Mouse (Mus musculus) CH12.LX (cell line): ENCODE data around the gene Fam89b. TPM values are rescaled to one million over a fixed set of nuclear protein-coding genes. Genes with fewer than 3 reads are reported as not detected.

Source experiments
- DNase-seq: peaks from one replicate; pipeline ENCODE4 v3.0.0-alpha.2; 2013; ENCODE audit errors: extremely low read depth
- H3K27ac ChIP-seq: 2 replicates; pipeline ENCODE4 v1.5.1; 2012; ENCODE audit warnings: low read depth, mild to moderate bottlenecking, control low read depth, moderate library complexity; ENCODE audit not compliant: insufficient read depth
- H3K27me3 ChIP-seq: replicated peaks from 2 replicates; pipeline ENCODE3; 2012; ENCODE audit warnings: inconsistent platforms
- H3K36me3 ChIP-seq, 2 experiments: replicated peaks in 1 of 2; 2 replicates each; pipeline versions ENCODE3 to v1.6.1; 2012; ENCODE audit warnings: inconsistent platforms in 1 of 2, low read length in 1 of 2, mild to moderate bottlenecking in 1 of 2, mixed read lengths in 1 of 2, moderate library complexity in 1 of 2; ENCODE audit not compliant: control insufficient read depth in 1 of 2, insufficient read depth in 1 of 2
- H3K4me1 ChIP-seq, 2 experiments: 2 replicates each; pipeline ENCODE4 v1.6.1; 2012; ENCODE audit warnings: inconsistent platforms in 1 of 2, moderate library complexity in 1 of 2; ENCODE audit not compliant: insufficient read depth in 2 of 2, control insufficient read depth in 1 of 2
- H3K4me2 ChIP-seq: 2 replicates; pipeline ENCODE4 v1.6.1; 2012; ENCODE audit warnings: low read depth, mild to moderate bottlenecking, control low read depth; ENCODE audit not compliant: poor library complexity, insufficient read depth, severe bottlenecking
- H3K4me3 ChIP-seq, 3 experiments: fragments of 150-350 bp in 1 of 3; sonication (generic) in 1 of 3; replicated peaks in 1 of 3; 2 replicates each; pipeline versions ENCODE3 to v1.5.1; 2011 to 2012; ENCODE audit warnings: low read depth in 2 of 3, low read length in 2 of 3, mild to moderate bottlenecking in 2 of 3, moderate library complexity in 2 of 3, control low read depth in 1 of 3, improper control_type of control experiment in 1 of 3, inconsistent platforms in 1 of 3, mixed read lengths in 1 of 3; ENCODE audit not compliant: poor library complexity in 1 of 3
- H3K79me2 ChIP-seq: replicated peaks from 2 replicates; pipeline ENCODE4 v1.6.1; 2012; ENCODE audit warnings: mild to moderate bottlenecking, moderate library complexity; ENCODE audit not compliant: control insufficient read depth, poor library complexity, insufficient read depth, severe bottlenecking; ENCODE audit errors: extremely low read depth
- H3K9ac ChIP-seq: 2 replicates; pipeline ENCODE4 v1.6.1; 2012; ENCODE audit warnings: low read depth, mild to moderate bottlenecking, control low read depth, moderate library complexity; ENCODE audit not compliant: insufficient read depth
- H3K9me3 ChIP-seq: replicated peaks from 2 replicates; pipeline ENCODE3; 2012; ENCODE audit warnings: low read length, inconsistent platforms, mixed read lengths
- BHLHE40 ChIP-seq: IDR thresholded peaks from 2 replicates; pipeline ENCODE4 v1.6.1; 2011; ENCODE audit warnings: mild to moderate bottlenecking, low read depth, low read length, improper control_type of control experiment
- CTCF ChIP-seq, 2 experiments: IDR thresholded peaks in 1 of 2; conservative IDR thresholded peaks in 1 of 2; 2 replicates each; pipeline ENCODE4 v1.5.1; 2011 to 2012; ENCODE audit warnings: low read depth in 2 of 2, low read length in 2 of 2, improper control_type of control experiment in 1 of 2, inconsistent platforms in 1 of 2, mild to moderate bottlenecking in 1 of 2, moderate library complexity in 1 of 2
- E2F4 ChIP-seq: IDR thresholded peaks from 2 replicates; pipeline ENCODE4 v1.6.1; 2011; ENCODE audit warnings: low read depth, low read length, improper control_type of control experiment; ENCODE audit not compliant: insufficient replicate concordance
- ELF1 ChIP-seq: IDR thresholded peaks from 2 replicates; pipeline ENCODE4 v1.6.1; 2014; ENCODE audit warnings: low read depth, mild to moderate bottlenecking, inconsistent platforms, low read length, improper control_type of control experiment
- EP300 ChIP-seq: IDR thresholded peaks from 2 replicates; pipeline ENCODE4 v1.6.1; 2011; ENCODE audit warnings: low read length, improper control_type of control experiment
- ETS1 ChIP-seq: conservative IDR thresholded peaks from 2 replicates; pipeline ENCODE4 v1.6.1; 2012; ENCODE audit warnings: low read depth, mild to moderate bottlenecking, inconsistent platforms, low read length, improper control_type of control experiment, moderate library complexity
- GABPA ChIP-seq: IDR thresholded peaks from 2 replicates; pipeline ENCODE4 v1.6.1; 2012; ENCODE audit warnings: low read depth, low read length, improper control_type of control experiment, inconsistent platforms; ENCODE audit not compliant: insufficient replicate concordance
- HCFC1 ChIP-seq: IDR thresholded peaks from 2 replicates; pipeline ENCODE4 v1.6.1; 2012; ENCODE audit warnings: low read depth, mild to moderate bottlenecking, inconsistent platforms, low read length, improper control_type of control experiment
- IRF4 ChIP-seq: IDR thresholded peaks from 2 replicates; pipeline ENCODE4 v1.6.1; 2014; ENCODE audit warnings: low read depth, mild to moderate bottlenecking, inconsistent platforms, low read length, improper control_type of control experiment
- KAT2A ChIP-seq: IDR thresholded peaks from 2 replicates; pipeline ENCODE4 v1.6.1; 2012; ENCODE audit warnings: low read length, improper control_type of control experiment, inconsistent platforms; ENCODE audit not compliant: insufficient replicate concordance
- MAZ ChIP-seq: IDR thresholded peaks from 2 replicates; pipeline ENCODE4 v1.6.1; 2012; ENCODE audit warnings: low read depth, mild to moderate bottlenecking, inconsistent platforms, low read length, improper control_type of control experiment, moderate library complexity
- MXI1 ChIP-seq: IDR thresholded peaks from 2 replicates; pipeline ENCODE4 v1.6.1; 2011; ENCODE audit warnings: mild to moderate bottlenecking, low read depth, low read length, improper control_type of control experiment
- MYC ChIP-seq: IDR thresholded peaks from 2 replicates; pipeline ENCODE4 v1.6.1; 2011; ENCODE audit warnings: low read depth, mild to moderate bottlenecking, improper control_type of control experiment, low read length
- NELFE ChIP-seq: IDR thresholded peaks from 2 replicates; pipeline ENCODE4 v1.6.1; 2011; ENCODE audit warnings: low read depth, low read length, improper control_type of control experiment
- PAX5 ChIP-seq: IDR thresholded peaks from 2 replicates; pipeline ENCODE4 v1.6.1; 2012; ENCODE audit warnings: low read length, inconsistent platforms, mixed read lengths
- POLR2A ChIP-seq: IDR thresholded peaks from 2 replicates; pipeline ENCODE4 v1.6.1; 2011; ENCODE audit warnings: low read depth, mild to moderate bottlenecking, improper control_type of control experiment, low read length
- POLR2AphosphoS2 ChIP-seq: IDR thresholded peaks from 2 replicates; pipeline ENCODE4 v1.6.1; 2011; ENCODE audit warnings: low read depth, low read length, improper control_type of control experiment
- RCOR1 ChIP-seq: conservative IDR thresholded peaks from 2 replicates; pipeline ENCODE4 v1.6.1; 2012; ENCODE audit warnings: low read depth, mild to moderate bottlenecking, inconsistent platforms, low read length, improper control_type of control experiment
- SIN3A ChIP-seq: IDR thresholded peaks from 2 replicates; pipeline ENCODE4 v1.6.1; 2012; ENCODE audit warnings: low read length, improper control_type of control experiment, inconsistent platforms
- SMC3 ChIP-seq: IDR thresholded peaks from 2 replicates; pipeline ENCODE4 v1.6.1; 2011; ENCODE audit warnings: low read depth, low read length, improper control_type of control experiment
- TBP ChIP-seq: conservative IDR thresholded peaks from 2 replicates; pipeline ENCODE4 v1.6.1; 2011; ENCODE audit warnings: low read depth, low read length, improper control_type of control experiment
- TCF12 ChIP-seq: IDR thresholded peaks from 2 replicates; pipeline ENCODE4 v1.6.1; 2014; ENCODE audit warnings: low read depth, mild to moderate bottlenecking, inconsistent platforms, low read length, improper control_type of control experiment
- UBTF ChIP-seq: IDR thresholded peaks from 2 replicates; pipeline ENCODE4 v1.6.1; 2012; ENCODE audit warnings: low read depth, mild to moderate bottlenecking, inconsistent platforms, low read length, improper control_type of control experiment, moderate library complexity
- USF1 ChIP-seq: IDR thresholded peaks from 2 replicates; pipeline ENCODE4 v1.6.1; 2014; ENCODE audit warnings: low read depth, mild to moderate bottlenecking, inconsistent platforms, low read length, improper control_type of control experiment
- USF2 ChIP-seq: conservative IDR thresholded peaks from 2 replicates; pipeline ENCODE4 v1.6.1; 2011; ENCODE audit warnings: low read depth, low read length, improper control_type of control experiment
- ZC3H11A ChIP-seq: IDR thresholded peaks from 2 replicates; pipeline ENCODE4 v1.6.1; 2012; ENCODE audit warnings: low read depth, mild to moderate bottlenecking, inconsistent platforms, low read length, improper control_type of control experiment
- ZNF384 ChIP-seq: IDR thresholded peaks from 2 replicates; pipeline ENCODE4 v1.6.1; 2012; ENCODE audit warnings: low read depth, low read length, improper control_type of control experiment, inconsistent platforms
- dilution Hi-C: fragments of 300-500 bp; cut with MboI; formaldehyde crosslinking; loops from 2 replicates; pipeline ENCODE4 v1.14.3; 2020; ENCODE audit warnings: low sequenced_read_pairs; ENCODE audit not compliant: extremely low pct_unique_long_range_greater_than_20kb, extremely low pct_ligation_motif_present
- in situ Hi-C: fragments of 300-500 bp; cut with MboI; formaldehyde crosslinking; loops from 3 replicates; pipeline ENCODE4 v1.14.3; 2019; ENCODE audit warnings: low sequenced_read_pairs, low pct_ligation_motif_present, low pct_unique_long_range_greater_than_20kb, mixed read lengths
- polyA plus RNA-seq: library from polyadenylated mRNA; unstranded; fragments of >175 nt; gene quantifications from 2 replicates; pipeline ENCODE4 v1.2.1, GENCODE M21; 2012; ENCODE audit warnings: low read depth; ENCODE audit not compliant: insufficient read length
- total RNA-seq, 2 experiments: library from RNA; depleted of rRNA; stranded (reverse); fragments of 300-350 nt in 1 of 2; fragments of >200 nt in 1 of 2; gene quantifications; 2 replicates each; pipeline ENCODE4 v1.2.3; 2012 to 2014

Fam89b gene
- total and polyA plus RNA-seq, 3 experiments = 7.5 to 13.4 (median 9.2) TPM

DNA sequence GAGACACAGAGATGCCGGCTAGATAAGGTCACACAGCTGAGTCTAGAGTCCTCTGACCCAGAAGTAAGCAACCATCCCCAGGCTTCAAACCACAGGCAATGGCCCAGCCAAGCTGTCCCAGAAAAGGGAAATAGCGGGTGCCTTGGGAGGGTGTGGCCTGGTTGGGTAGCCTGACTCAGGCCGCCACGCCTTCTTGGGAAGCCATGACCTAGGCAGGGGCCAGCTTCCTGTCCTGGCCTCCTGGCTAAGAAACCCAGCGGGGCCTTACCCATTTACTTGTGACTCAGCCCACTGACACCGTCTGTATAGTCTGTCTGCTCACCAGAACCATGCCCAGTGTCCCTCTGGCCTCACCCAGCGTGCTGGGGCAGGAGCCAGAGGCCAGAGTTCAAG, 4.9 kb downstream of the Fam89b start:
- H3K27ac ChIP-seq = peak overlapping the region; percentile 95

DNA sequence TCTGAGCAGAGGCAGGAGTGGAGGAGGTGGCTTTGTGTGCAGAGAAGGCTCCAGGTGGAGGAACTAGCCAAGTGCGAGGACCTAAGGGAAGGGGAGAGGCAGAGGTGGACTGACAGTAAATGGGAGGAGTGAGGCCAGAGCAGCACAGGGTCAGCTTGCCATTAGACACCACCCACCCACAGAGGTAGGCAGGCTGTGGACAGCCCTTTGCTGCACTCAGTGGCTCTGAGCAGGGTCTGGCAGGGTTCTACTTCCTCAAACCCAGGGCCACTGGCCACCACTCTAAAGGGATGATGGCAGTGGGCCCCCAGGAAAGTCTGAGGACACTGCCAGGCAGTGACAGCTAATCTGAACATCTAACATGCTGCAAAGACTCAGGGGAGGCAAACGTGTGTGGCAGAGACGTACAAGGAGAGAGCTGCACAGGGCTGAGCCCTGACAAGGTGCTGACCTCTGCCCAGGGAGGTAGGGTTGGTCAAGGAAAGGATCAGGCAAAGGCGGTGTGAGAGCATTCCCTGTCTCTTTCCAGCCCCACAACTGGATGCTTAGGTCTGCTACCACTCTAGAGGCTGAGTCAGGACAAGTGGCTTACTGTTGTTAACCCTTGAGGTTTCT, 5.4 kb downstream of the Fam89b start:
- in situ Hi-C loops = no loop called here
- TF ChIP-seq EP300 (0 out of 2 replicates have a peak, but pooled peaks have one; percentile 10), USF2 (no peak), NELFE (no peak), USF1 (no peak), TCF12 (no peak), POLR2AphosphoS2 (no peak)
- Histone ChIP-seq H3K9me3 (no peaks in the 10 kb centered on the region), H3K4me1 (peaks cover 14 to 42% of the 10 kb centered on the region in 2 experiments), H3K27ac (peak overlapping the region; percentile 95), H3K36me3 (peaks cover 38 to 54% of the 10 kb centered on the region in 2 experiments), H3K27me3 (no peaks in the 10 kb centered on the region), H3K4me3 (peak overlapping the region; percentile 75 to 85 (median 76)), H3K79me2 (peaks cover 26% of the 10 kb centered on the region), H3K4me2 (peak overlapping the region; percentile 57), H3K9ac (peak overlapping the region; percentile 88)
- dilution Hi-C loops = no loop called here
- DNase-seq = no peak

More for the DNA sequence above, 4.9 kb downstream of the Fam89b start:
- no peaks in the 10 kb centered on the region for H3K27me3 ChIP-seq
- peaks cover 33 to 49% of the 10 kb centered on the region in 2 experiments for H3K36me3 ChIP-seq
- peak; percentile 85 for DNase-seq
- peak overlapping the region; percentile 88 for H3K9ac ChIP-seq
- in situ Hi-C loops (no loop called here), dilution Hi-C loops (no loop called here)
- 0 out of 2 replicates have a peak, but pooled peaks have one; percentile 68 for TF ChIP-seq MXI1
- peak; percentile 27; the same call in 1 of the 2 replicates for TF ChIP-seq MYC
- peak; percentile 80 for TF ChIP-seq TBP
- TF ChIP-seq E2F4 = no peak
- TF ChIP-seq ELF1 = peak; percentile 77
- no peak for TF ChIP-seq PAX5
- no peak for TF ChIP-seq SMC3
- TF ChIP-seq BHLHE40 = no peak
- peak; percentile 38; the same call in 1 of the 2 replicates for TF ChIP-seq ETS1
- TF ChIP-seq UBTF = no peak
- TF ChIP-seq SIN3A = peak; percentile 61
- peak; percentile 28; the same call in 1 of the 2 replicates for TF ChIP-seq HCFC1
- 0 out of 2 replicates have a peak, but pooled peaks have one; percentile 62 for TF ChIP-seq NELFE
- TF ChIP-seq MAZ = no peak
- no peak for TF ChIP-seq GABPA
- TF ChIP-seq ZNF384 = no peak
- no peak for TF ChIP-seq EP300
- peak; percentile 37; the same call in 1 of the 2 replicates for TF ChIP-seq TCF12
- TF ChIP-seq CTCF (conservative IDR thresholded peaks at IDR 0.05 in 1 of 2, IDR thresholded peaks at IDR 0.05 in 1 of 2; ENCODE audit: low read depth in 2 of 2, low read length in 2 of 2) = no peak
- peak; percentile 76 for TF ChIP-seq POLR2A
- no peak for TF ChIP-seq RCOR1
- TF ChIP-seq IRF4 = peak; percentile 18; the same call in 1 of the 2 replicates
- no peak for TF ChIP-seq KAT2A
- TF ChIP-seq USF1 = no peak
- no peak for TF ChIP-seq ZC3H11A
- peak overlapping the region; percentile 75 to 85 (median 76) for H3K4me3 ChIP-seq
- H3K79me2 ChIP-seq = peaks cover 26% of the 10 kb centered on the region
- H3K4me2 ChIP-seq = peak overlapping the region; percentile 57
- H3K9me3 ChIP-seq = no peaks in the 10 kb centered on the region
- H3K4me1 ChIP-seq = peaks cover 14 to 43% of the 10 kb centered on the region in 2 experiments
